Mouse (Mus musculus): ENCODE measurements around the gene Zc3h13.

Zc3h13 gene

DNA sequence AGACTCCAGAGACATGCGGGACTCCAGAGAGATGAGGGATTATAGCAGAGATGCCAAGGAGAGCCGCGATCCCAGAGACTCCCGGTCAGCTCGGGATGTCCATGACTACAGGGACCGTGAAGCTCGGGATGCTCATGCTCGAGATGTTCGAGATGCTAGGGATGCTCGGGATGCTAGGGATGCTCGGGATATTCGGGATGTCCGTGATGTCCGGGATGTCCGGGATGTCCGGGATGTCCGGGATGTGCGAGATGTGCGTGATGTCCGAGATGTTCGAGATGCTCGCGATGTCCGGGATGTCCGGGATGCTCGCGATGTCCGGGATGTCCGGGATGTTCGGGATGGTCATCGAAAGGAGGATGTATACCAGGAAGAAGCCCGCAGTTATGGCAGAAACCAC is 39.2 kb downstream of the Zc3h13 start:
- no peak for DNase-seq (ENCODE audit: low spot score)

DNA sequence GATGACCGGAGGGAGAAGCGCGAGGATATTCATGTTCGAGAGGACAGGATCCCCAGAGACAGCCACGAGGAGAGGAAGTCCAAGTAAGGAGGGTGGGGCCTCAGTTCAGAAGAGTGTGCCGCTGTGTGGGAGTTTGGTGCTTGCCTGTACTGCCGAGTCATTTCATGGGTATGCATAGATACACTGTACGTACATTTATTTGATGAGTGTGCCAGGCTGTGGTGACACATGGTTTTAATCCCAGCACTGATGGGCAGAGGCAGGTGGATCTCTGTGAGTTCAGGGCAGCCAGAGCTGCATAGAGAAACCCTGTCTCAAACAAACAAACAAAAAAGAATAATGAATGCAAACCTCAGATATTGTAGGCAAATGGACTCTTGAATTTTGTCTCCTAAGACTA is 43.9 kb downstream of the Zc3h13 start:
- DNase-seq (ENCODE audit: low spot score), result no peak

- no peak for DNase-seq (ENCODE audit: low spot score)
Measured at GRCm38 (mm10) chr14:75330621-75331020, 46.4 kb downstream of the Zc3h13 start.

- DNase-seq (ENCODE audit: low spot score), result no peak
Measured at GRCm38 (mm10) chr14:75334321-75334720, 50.1 kb downstream of the Zc3h13 start.

DNA sequence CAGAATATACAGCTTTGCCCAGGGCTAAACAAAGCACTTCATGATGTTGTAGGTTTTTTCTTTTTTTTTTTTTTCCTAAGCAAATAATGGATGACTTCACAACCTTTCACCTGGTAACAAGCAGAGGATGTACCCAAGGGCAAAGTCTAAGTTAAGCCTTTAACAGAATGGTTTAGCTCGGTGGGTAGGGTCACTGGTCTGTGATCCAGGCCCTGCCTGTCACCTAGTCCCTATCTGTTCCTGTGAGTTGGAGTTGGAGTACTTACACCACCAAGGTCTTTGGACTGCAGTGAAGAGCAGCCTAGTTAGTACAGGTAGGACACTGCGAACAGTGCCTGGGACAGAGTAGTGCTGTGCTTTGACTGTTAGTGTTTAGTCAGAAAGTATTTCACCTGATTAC is 53.7 kb downstream of the Zc3h13 start:
- DNase-seq (ENCODE audit: low spot score), result no peak

DNA sequence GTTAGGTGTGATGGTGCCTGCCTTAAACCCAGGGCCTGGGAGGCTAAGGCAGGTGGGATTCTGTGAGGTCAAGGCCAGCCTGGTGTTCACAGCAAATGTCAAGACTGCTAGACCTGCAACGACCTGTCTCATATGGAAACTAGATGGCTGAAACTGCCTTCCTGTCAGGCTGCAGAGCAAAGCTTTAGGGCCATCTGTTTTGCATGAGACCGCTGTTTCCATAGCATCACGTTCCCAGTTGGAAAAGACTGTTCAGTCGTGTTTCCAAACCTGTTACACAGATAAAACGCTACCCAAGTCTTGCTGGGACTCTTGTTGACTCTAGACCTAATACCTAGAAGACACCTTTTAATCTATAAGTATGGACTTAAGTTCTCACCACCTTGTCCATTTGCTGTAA is 61.9 kb downstream of the Zc3h13 start:
- DNase-seq (ENCODE audit: low spot score), result no peak

DNA sequence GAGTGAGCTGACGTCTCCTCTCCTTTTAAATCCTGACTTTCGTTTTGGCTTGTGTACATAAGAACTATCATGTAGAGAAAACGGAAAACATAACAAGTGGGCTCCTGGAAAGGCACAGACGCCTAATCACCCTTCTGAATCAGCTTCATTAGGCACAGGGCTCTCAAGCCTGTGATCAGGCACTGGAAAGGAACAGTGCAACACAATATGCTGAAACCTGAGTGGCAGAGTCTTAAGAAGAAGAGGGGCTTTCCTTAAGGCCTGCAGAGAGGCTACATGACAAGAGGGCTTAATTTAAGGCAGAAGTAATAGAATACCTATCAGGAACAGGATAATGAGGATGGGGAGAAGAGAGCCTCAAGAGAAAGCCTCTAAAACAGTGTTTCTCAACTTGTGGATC is 67.5 kb downstream of the Zc3h13 start:
- DNase-seq (ENCODE audit: low spot score), result no peak

DNA sequence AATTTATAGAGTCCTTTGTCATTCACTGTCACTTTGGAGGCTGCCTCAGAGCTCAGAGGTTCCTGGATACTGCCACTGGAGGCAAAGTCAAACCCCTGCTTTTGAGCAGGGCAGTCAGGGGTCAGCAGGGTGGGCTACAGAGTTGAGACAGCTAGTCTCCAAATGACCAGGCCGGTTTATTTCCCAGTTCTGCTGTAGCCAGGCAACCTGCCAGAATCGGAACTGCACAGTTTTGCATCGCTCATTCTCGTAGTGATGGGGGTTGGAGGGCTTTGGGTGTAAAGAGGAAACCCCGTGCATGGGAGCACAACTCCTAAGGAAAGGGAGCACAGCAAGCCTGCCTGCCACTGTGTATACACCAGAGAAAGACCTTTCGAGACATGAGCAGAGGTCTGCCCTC is 79.1 kb downstream of the Zc3h13 start:
- no peak for DNase-seq (ENCODE audit: low spot score)

DNA sequence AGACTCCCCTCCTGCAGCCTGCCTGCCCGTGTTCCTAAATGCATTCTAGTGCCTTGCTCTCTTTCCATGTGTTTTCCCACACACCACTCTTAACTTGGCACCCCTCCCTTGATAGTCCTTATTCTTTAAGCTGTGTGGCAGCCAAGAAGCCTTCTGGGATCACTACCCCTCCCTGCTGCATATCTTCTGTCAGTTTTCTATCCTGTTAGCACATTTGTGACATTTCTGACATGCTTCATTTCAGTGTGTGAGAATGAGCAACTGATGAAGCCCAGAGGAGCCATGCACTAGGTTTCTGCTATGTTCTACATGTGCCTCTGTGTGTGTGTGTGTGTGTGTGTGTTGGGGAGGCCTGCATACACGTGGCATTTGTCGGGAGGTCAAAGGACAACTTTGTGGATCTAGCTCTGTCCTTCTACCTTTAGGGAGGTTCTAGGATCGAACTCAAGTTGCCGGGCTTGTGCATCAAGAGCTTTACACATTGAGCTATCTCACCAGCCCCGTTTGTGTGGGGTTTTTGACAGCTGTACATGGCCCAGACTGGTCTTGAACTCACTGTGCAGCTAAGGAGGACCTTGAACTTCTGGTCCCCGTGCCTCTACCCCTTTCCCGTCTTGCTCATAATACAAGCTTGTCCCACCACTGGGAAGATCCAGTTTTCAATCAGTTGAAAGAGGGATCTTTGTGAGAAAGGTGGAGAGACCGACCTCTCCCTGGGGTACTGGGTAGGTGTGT is 81.3 kb downstream of the Zc3h13 start:
- DNase-seq (ENCODE audit: low spot score), result no peak

DNA sequence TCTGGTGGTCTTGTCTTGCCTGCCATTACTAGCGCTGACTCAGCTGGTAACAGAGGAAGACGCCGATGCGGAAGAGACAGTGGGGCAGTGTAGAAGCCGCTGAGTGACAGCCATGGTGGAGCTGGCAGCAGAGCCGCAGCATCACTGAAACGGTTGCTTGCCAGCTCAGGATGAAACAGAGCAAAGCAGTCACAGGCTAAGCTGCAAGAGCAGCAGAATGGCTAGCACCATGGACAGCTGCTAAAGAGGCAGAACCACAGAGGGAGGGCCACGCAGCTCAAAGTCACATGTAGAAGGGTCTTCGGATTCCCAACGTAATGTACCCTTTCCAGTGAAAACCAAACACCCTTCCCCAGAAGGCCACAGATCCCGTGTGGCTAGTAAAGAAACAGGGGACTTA is 82.6 kb downstream of the Zc3h13 start:
- DNase-seq (ENCODE audit: low spot score), result peak; percentile 47

DNA sequence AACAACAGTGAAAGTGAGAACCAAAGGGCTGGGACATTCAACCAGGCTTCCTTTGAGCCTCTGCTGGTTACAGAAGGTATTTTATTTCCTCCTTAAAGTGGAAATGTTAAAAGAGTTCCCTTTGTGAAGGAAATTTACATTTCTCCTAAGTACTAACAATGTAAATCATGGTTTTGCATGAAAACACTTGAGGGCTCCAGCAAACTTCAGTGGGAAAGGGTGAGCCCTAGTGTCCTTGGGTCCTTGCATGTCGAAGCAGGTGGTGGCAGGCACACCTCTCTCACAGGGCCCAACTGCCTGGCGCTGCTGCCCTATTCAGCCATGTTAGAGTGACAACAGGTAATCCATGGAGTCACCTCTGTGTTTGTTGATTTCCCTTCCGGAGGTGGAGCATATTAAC is 83.3 kb downstream of the Zc3h13 start:
- no peak for DNase-seq (ENCODE audit: low spot score)

GRCm38 (mm10) chr14:75369880-75370279 is 85.7 kb downstream of the Zc3h13 start:
- peak; percentile 80 for DNase-seq (ENCODE audit: low spot score)

GRCm38 (mm10) chr14:75375006-75375598 is 90.9 kb downstream of the Zc3h13 start:
- no peak for DNase-seq (ENCODE audit: low spot score)

DNA sequence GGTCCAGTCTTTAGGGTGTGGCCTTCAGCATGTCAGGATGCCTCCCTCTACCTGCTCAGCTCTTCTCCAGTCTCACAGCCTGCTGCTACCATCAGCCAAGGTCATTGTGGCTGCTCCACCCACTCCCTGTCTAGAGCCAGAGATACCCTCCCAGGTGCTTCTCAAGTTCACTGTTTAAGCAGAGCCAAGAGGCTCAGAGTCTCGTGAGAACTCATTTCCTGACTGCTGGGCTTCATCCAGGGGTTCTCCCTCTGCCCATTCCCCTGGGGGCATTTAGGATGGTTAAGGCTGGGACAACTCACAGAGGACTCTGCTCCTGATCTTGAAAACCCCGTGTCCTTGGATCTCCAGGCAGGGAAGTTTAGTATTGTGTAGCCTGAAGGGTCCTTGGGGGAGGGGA is 92.1 kb downstream of the Zc3h13 start:
- no peak for DNase-seq (ENCODE audit: low spot score)

DNA sequence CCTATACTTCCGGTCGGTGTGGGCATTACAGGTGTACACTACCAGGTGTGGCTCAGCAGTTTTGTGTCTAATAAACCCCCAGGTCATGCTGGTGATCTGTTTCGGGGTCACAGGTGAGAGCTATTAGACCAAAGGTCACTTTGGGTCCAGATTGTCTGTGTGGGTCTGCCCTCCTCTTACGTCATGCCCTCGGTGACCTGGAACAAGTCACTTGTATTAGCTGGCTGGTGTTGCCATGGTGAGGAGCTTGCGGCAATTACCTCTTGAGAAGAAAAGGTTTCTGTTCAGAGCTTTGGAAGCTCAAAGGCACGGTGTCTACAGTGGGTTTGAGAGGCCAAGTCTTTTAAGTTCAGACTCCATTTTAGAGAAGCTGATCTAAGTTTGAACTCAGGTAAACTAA is 93.4 kb downstream of the Zc3h13 start:
- no peak for DNase-seq (ENCODE audit: low spot score)
